Mouse (Mus musculus) heart, embryonic 14.5 days (tissue): ENCODE results near the gene Htra1. TPM values are rescaled to one million over a fixed set of nuclear protein-coding genes. Genes with fewer than 3 reads are reported as not detected.

Experiments
- ATAC-seq: fragments of 200-750 bp; cut with Nextera tagmentation; 2 replicates; pipeline ENCODE4 v1.8.0; 2017; ENCODE audit warnings: low read depth, moderate TSS enrichment; ENCODE audit not compliant: insufficient number of reproducible peaks, insufficient read depth, low FRiP score
- H3K27ac ChIP-seq, 2 experiments: fragments of 200-500 bp in 1 of 2; fragments of 300-500 bp in 1 of 2; sonication (generic) in 1 of 2; replicated peaks in 1 of 2; 2 replicates each; pipeline ENCODE4 v1.5.1; 2012 to 2014; ENCODE audit warnings: low read depth in 2 of 2, low read length in 2 of 2, control low read depth in 1 of 2, mild to moderate bottlenecking in 1 of 2, mixed read lengths in 1 of 2; ENCODE audit not compliant: control insufficient read depth in 1 of 2, insufficient read depth in 1 of 2
- H3K27me3 ChIP-seq: fragments of 300-500 bp; sonication (generic); 2 replicates; pipeline ENCODE4 v1.6.1; 2014; ENCODE audit warnings: mild to moderate bottlenecking, low read length, control low read depth; ENCODE audit not compliant: control insufficient read depth, insufficient read depth
- H3K36me3 ChIP-seq: fragments of 300-500 bp; sonication (generic); 2 replicates; pipeline ENCODE4 v1.6.1; 2014; ENCODE audit warnings: mild to moderate bottlenecking, control low read depth, low read length, mixed read lengths; ENCODE audit not compliant: control insufficient read depth, insufficient read depth
- H3K4me1 ChIP-seq, 2 experiments: fragments of 200-500 bp in 1 of 2; fragments of 300-500 bp in 1 of 2; sonication (generic) in 1 of 2; 2 replicates each; pipeline ENCODE4 v1.6.1; 2012 to 2014; ENCODE audit warnings: low read length in 2 of 2, control low read depth in 1 of 2, mixed read lengths in 1 of 2; ENCODE audit not compliant: control insufficient read depth in 2 of 2, insufficient read depth in 2 of 2
- H3K4me2 ChIP-seq: fragments of 300-500 bp; sonication (generic); 2 replicates; pipeline ENCODE4 v1.6.1; 2014; ENCODE audit warnings: mild to moderate bottlenecking, low read length
- H3K4me3 ChIP-seq, 2 experiments: fragments of 200-500 bp in 1 of 2; fragments of 300-500 bp in 1 of 2; sonication (generic) in 1 of 2; 2 replicates each; pipeline ENCODE4 v1.5.1; 2012 to 2014; ENCODE audit warnings: low read length in 2 of 2, mild to moderate bottlenecking in 2 of 2, control low read depth in 1 of 2, low read depth in 1 of 2, moderate library complexity in 1 of 2; ENCODE audit not compliant: control insufficient read depth in 1 of 2, insufficient read depth in 1 of 2
- H3K9ac ChIP-seq: fragments of 300-500 bp; sonication (generic); 2 replicates; pipeline ENCODE4 v1.6.1; 2014; ENCODE audit warnings: mild to moderate bottlenecking, low read length
- H3K9me3 ChIP-seq: fragments of 300-500 bp; sonication (generic); 2 replicates; pipeline ENCODE4 v1.6.1; 2016; ENCODE audit warnings: low read length, control low read depth; ENCODE audit not compliant: control insufficient read depth
- WGBS: fragments of 180-500 bp; shearing (Covaris S2); extraction: QIAGEN DNeasy Blood & Tissue Kit; methylation state at CpG from one replicate; pipeline ENCODE4 v1.1.7; 2014; 5-methylcytosine and 5-hydroxymethylcytosine counted together
- polyA plus RNA-seq: library from polyadenylated mRNA; unstranded; fragments of >200 nt; fragmentation: Nextera tagmentation; extraction: Ambion mirVana; gene quantifications from 2 replicates; pipeline ENCODE4 v1.2.1, GENCODE M21; 2014

Htra1 gene
- polyA plus RNA-seq, 1 experiment from 2014 or later, result 73.5 TPM

DNA sequence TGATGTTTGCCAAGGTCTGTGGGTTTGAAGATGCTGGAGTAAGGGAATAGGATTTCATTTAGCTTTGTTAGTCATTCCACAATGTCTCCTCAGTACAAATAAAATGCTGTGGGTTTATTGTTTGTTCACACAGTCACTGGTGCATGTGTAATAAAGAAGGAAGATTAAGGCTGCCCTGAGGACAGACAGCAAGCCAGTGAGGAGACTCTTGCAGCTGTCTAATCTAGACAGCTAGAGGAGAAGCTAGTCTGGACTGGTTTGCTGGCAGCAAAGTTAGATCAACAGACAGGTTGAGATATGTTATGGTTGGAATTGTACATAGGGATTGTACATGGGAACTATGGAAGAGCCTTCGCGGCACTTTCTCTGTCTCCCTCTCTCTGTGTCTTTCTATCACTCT, 71.3 kb downstream of the Htra1 start:
- H3K9me3 ChIP-seq, result 0 out of 2 replicates have a peak, but pooled peaks cover 8% of the 10 kb centered on the region
- H3K4me3 ChIP-seq, result no peak overlapping the region
- no peak for ATAC-seq
- H3K27me3 ChIP-seq, result no peaks in the 10 kb centered on the region
- H3K36me3 ChIP-seq, result no peaks in the 10 kb centered on the region
- no peaks in the 10 kb centered on the region for H3K4me1 ChIP-seq
- no peak overlapping the region for H3K9ac ChIP-seq
- no peak overlapping the region for H3K4me2 ChIP-seq
- WGBS, result 88% methylated on average over 2 of the region's 2 CpGs
- H3K27ac ChIP-seq, result no peak overlapping the region

DNA sequence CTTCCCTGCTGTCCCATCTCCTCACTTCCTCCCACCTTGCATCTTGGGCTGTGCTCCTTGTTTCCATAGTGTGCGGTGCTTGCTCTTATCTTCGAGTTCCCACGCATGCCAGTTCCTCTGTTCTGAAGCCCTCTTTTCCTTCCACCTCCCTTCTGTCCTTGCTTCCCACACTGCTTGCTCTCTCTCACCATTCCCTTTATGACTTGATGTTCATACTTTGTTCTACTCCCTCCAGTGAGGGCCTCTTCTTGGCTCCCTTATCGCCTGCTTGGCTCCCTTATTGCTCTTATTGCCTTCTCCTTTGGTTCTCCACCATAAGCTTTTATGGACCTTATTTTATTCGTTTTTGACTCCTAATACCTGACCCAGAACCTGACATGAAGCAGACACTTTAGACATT, 73.3 kb downstream of the Htra1 start:
- H3K9ac ChIP-seq, result no peak overlapping the region
- ATAC-seq, result no peak
- no peak overlapping the region for H3K4me2 ChIP-seq
- H3K36me3 ChIP-seq, result no peaks in the 10 kb centered on the region
- peaks cover 10% of the 10 kb centered on the region; the same call in 1 of the 2 replicates for H3K9me3 ChIP-seq
- H3K27me3 ChIP-seq, result no peaks in the 10 kb centered on the region
- no peaks in the 10 kb centered on the region for H3K4me1 ChIP-seq
- H3K27ac ChIP-seq, result no peak overlapping the region
- WGBS, result 62% methylated on average over 5 of the region's 5 CpGs
- no peak overlapping the region for H3K4me3 ChIP-seq

DNA sequence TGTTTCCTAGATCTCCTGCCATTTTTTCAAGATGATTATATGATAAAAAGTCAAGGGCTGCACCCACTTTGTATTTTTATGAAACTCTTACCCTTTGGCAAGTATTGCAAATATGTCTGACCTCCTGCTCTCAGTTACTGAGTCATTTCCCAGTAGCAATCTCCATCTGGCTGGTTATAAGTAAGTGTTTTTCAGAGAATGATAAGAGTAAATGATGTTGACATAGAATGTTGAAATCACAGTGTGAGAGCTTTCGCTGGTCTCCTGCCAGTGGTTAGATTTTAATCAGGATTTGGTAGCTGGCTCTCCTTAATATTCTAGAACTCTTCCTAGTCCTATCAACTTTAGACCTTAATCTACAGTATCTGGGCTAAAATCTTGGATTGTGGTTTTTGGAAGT, 76.0 kb downstream of the Htra1 start:
- no peaks in the 10 kb centered on the region for H3K27me3 ChIP-seq
- peaks cover 5% of the 10 kb centered on the region; the same call in 1 of the 2 replicates for H3K9me3 ChIP-seq
- H3K36me3 ChIP-seq, result no peaks in the 10 kb centered on the region
- no peak overlapping the region for H3K27ac ChIP-seq
- ATAC-seq, result no peak
- no peak overlapping the region for H3K9ac ChIP-seq
- no peak overlapping the region for H3K4me2 ChIP-seq
- no peak overlapping the region for H3K4me3 ChIP-seq
- H3K4me1 ChIP-seq, result no peaks in the 10 kb centered on the region
- 64% methylated on average over 1 of the region's 1 CpGs for WGBS

DNA sequence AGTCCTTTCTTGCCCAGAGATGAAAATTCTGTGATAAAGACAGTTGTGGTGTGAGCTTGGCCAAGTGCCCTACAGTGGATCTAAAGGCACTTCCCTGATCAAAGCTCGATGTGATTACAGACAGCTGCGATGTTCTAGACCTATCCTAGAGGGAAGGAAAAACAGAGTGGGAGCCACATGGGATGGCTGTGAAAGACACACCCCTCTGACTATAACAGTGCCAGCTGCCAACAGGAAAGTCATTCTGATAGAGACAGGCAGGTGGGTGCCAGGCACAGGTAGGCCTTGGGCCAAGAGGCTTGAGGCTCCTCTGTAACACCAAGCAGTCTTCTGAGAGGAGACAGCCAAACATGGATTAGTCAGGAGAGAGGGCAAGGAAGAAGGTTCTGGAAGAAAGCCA, 83.3 kb downstream of the Htra1 start:
- no peak overlapping the region for H3K27ac ChIP-seq
- H3K9me3 ChIP-seq, result 0 out of 2 replicates have a peak, but pooled peaks cover 5% of the 10 kb centered on the region
- H3K36me3 ChIP-seq, result no peaks in the 10 kb centered on the region
- H3K9ac ChIP-seq, result no peak overlapping the region
- WGBS, result 81% methylated on average over 2 of the region's 2 CpGs
- no peak overlapping the region for H3K4me3 ChIP-seq
- H3K4me1 ChIP-seq, result peaks cover 0 to under 1% of the 10 kb centered on the region in 2 experiments; a peak in 2 of 4 replicates
- no peak for ATAC-seq
- H3K27me3 ChIP-seq, result no peaks in the 10 kb centered on the region
- no peak overlapping the region for H3K4me2 ChIP-seq

DNA sequence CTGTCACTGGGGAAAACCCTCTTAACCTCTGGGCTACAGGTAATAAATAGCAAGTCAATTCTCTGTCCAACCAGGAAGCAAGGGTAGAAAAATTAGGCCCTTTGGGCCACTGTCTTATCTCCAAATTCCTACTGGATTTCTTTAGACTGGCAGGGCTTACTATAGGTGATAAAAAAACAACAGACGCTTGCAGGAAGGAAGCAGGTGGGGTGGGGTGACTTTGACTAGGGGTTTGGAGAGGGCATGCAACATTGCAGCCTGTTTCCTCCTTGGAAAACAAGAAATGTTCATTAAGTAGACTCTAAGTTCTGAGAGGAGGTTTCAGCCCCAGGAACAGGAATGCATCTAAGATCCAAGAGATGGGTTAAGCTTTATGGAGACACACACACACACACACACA, 88.9 kb downstream of the Htra1 start:
- Histone ChIP-seq H3K4me2 (no peak overlapping the region), H3K4me1 (peaks cover 0 to 7% of the 10 kb centered on the region in 2 experiments; a peak in 2 of 4 replicates), H3K9ac (no peak overlapping the region), H3K27me3 (no peaks in the 10 kb centered on the region), H3K9me3 (no peaks in the 10 kb centered on the region), H3K27ac (no peak overlapping the region), H3K36me3 (no peaks in the 10 kb centered on the region), H3K4me3 (no peak overlapping the region)
- no peak for ATAC-seq
- 22% methylated on average over 1 of the region's 1 CpGs for WGBS

DNA sequence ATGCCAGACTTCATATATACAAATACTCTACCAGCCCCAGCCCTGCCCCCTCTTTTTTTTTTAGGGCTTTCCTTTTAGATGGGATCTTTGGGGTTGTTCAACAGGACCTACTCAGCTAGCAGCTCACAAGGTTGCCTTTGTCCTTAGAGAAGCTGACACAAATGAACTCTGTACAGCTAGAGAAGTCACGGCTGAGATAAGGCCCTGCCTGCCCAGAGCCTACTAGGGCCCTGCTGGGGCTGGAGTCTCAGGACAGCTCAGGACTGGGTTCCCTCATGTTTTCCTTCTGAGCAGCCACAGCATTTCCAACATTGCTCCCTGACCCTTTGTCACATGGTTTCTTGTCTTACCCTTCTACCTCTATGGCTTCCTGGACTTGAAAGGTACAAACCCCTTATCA, 91.6 kb downstream of the Htra1 start:
- no peak overlapping the region for H3K4me2 ChIP-seq
- H3K9me3 ChIP-seq, result no peaks in the 10 kb centered on the region
- WGBS, result 70% methylated on average over 1 of the region's 1 CpGs
- no peak overlapping the region for H3K4me3 ChIP-seq
- no peaks in the 10 kb centered on the region for H3K27me3 ChIP-seq
- no peak overlapping the region for H3K9ac ChIP-seq
- no peak overlapping the region for H3K27ac ChIP-seq
- no peaks in the 10 kb centered on the region for H3K36me3 ChIP-seq
- peaks cover 0 to 7% of the 10 kb centered on the region in 2 experiments; a peak in 2 of 4 replicates for H3K4me1 ChIP-seq
- ATAC-seq, result no peak

DNA sequence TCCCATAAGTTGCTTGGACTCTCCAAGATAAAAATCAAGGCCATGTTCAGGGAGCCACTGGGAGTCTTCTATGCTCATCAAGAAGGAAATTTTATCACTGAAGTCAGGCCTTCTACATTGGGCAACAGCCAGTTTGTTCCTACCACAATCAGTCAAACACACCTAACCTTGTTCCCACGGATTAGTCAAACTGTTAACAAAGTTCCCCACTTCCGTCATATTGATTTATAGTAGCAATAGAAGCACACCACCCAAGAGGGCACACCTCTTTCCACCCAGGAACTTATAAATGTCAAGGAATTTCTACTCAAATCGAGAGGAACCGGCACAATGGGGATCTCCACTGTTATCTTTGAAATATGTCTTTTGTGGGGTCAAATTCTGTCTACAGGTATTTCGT, 95.8 kb downstream of the Htra1 start, which contains the start of gene Dmbt1:
Gene Dmbt1, plus strand, starts transcription at position 299 of the 400 bp plus-strand sequence.
- no peak within 1 kb of the TSS for H3K27ac ChIP-seq
- H3K36me3 ChIP-seq, result no peaks in the 10 kb centered on the region
- no peak within 1 kb of the TSS for H3K9ac ChIP-seq
- no peak within 1 kb of the TSS for H3K4me2 ChIP-seq
- H3K9me3 ChIP-seq, result no peaks in the 10 kb centered on the region
- no peaks in the 10 kb centered on the region for H3K27me3 ChIP-seq
- 76% methylated on average over 5 of the region's 5 CpGs for WGBS
- H3K4me3 ChIP-seq, result no peak within 1 kb of the TSS
- no peak for ATAC-seq
- H3K4me1 ChIP-seq, result no peaks in the 10 kb centered on the region
